Mouse (Mus musculus): Measurements from ENCODE around the gene Nudt4. TPM values are rescaled to one million over a fixed set of nuclear protein-coding genes. Genes with fewer than 3 reads are reported as not detected.
A peak's percentile ranks its signal among the peaks of the same experiment; 100 is the strongest.

Gene Nudt4
- total and polyA plus RNA-seq, 2 experiments = 37.2 to 91.5 TPM

- peaks cover 6% of the 10 kb centered on the region; the same call in 1 of the 2 replicates for H3K79me2 ChIP-seq (ENCODE audit: control insufficient read depth, insufficient read depth, low read length)
- H3K36me3 ChIP-seq (ENCODE audit: control insufficient read depth, insufficient read depth, low read length) = peaks cover 23% of the 10 kb centered on the region
- 95% methylated on average over 4 of the region's 4 CpGs for WGBS
- no peak for DNase-seq (ENCODE audit: extremely low read depth, low read depth, low spot score)
- no peak overlapping the region for H3K4me3 ChIP-seq (ENCODE audit: insufficient read depth, low read depth, low read length)
- no peak overlapping the region for H3K9ac ChIP-seq (ENCODE audit: low read depth, low read length)
- peaks cover 7% of the 10 kb centered on the region for H3K4me1 ChIP-seq (ENCODE audit: control insufficient read depth, insufficient read depth, low read length)
- TF ChIP-seq CTCF (IDR thresholded peaks at IDR 0.05; ENCODE audit: low read depth, low read length) = no peak
- no peak for TF ChIP-seq POLR2A (IDR thresholded peaks at IDR 0.05; ENCODE audit: extremely low read depth, insufficient read depth, low read length)
- H3K27me3 ChIP-seq (ENCODE audit: control insufficient read depth, insufficient read depth, low read length) = no peaks in the 10 kb centered on the region
- H3K27ac ChIP-seq (replicated peaks; ENCODE audit: insufficient read depth, low read depth, low read length) = no peak overlapping the region
Observed at GRCm38 (mm10) chr10:95542916-95543315, 21.0 kb downstream of the Nudt4 start.

DNA sequence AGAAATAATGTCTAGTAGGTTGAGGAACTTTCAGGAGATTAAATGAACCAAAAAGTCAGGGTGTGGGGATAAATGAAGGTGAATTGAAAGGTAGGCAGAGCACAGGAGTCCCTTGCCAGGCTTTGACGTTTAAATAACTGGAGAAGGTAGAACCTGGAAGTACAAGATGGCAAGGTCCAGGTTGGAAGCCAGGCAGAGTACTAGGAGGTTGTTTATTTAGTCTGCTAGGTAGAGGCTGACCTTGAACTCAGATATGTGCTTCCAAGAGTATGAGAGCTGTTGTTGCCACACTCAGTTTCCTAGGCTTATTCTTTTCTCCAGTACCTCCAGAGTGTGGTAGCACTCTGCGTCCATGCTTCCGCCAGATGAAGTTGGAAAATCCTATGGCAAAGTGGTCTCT lies 24.1 kb downstream of the Nudt4 start:
- Histone ChIP-seq H3K27ac (replicated peaks; ENCODE audit: insufficient read depth, low read depth, low read length) (no peak overlapping the region), H3K9ac (ENCODE audit: low read depth, low read length) (no peak overlapping the region), H3K4me1 (ENCODE audit: control insufficient read depth, insufficient read depth, low read length) (peaks cover 7% of the 10 kb centered on the region), H3K79me2 (ENCODE audit: control insufficient read depth, insufficient read depth, low read length) (peaks cover 8% of the 10 kb centered on the region; the same call in 1 of the 2 replicates), H3K4me3 (ENCODE audit: insufficient read depth, low read depth, low read length) (no peak overlapping the region), H3K36me3 (ENCODE audit: control insufficient read depth, insufficient read depth, low read length) (peaks cover 4% of the 10 kb centered on the region), H3K27me3 (ENCODE audit: control insufficient read depth, insufficient read depth, low read length) (no peaks in the 10 kb centered on the region)
- peak; percentile 77 for DNase-seq (ENCODE audit: extremely low read depth, low read depth, low spot score)
- TF ChIP-seq POLR2A (IDR thresholded peaks at IDR 0.05; ENCODE audit: extremely low read depth, insufficient read depth, low read length) = no peak
- TF ChIP-seq CTCF (IDR thresholded peaks at IDR 0.05; ENCODE audit: low read depth, low read length) = no peak
- WGBS = 68% methylated on average over 3 of the region's 3 CpGs

GRCm38 (mm10) chr10:95539260-95539659 lies 24.7 kb downstream of the Nudt4 start:
- DNase-seq (ENCODE audit: extremely low read depth, low read depth, low spot score) = no peak
- H3K27ac ChIP-seq (replicated peaks; ENCODE audit: insufficient read depth, low read depth, low read length) = no peak overlapping the region
- peaks cover 7% of the 10 kb centered on the region for H3K4me1 ChIP-seq (ENCODE audit: control insufficient read depth, insufficient read depth, low read length)
- no peaks in the 10 kb centered on the region for H3K27me3 ChIP-seq (ENCODE audit: control insufficient read depth, insufficient read depth, low read length)
- peaks cover 11% of the 10 kb centered on the region; the same call in 1 of the 2 replicates for H3K79me2 ChIP-seq (ENCODE audit: control insufficient read depth, insufficient read depth, low read length)
- H3K36me3 ChIP-seq (ENCODE audit: control insufficient read depth, insufficient read depth, low read length) = no peaks in the 10 kb centered on the region
- TF ChIP-seq POLR2A (IDR thresholded peaks at IDR 0.05; ENCODE audit: extremely low read depth, insufficient read depth, low read length) = no peak
- no peak for TF ChIP-seq CTCF (IDR thresholded peaks at IDR 0.05; ENCODE audit: low read depth, low read length)
- H3K4me3 ChIP-seq (ENCODE audit: insufficient read depth, low read depth, low read length) = no peak overlapping the region
- WGBS = 87% methylated on average over 3 of the region's 3 CpGs
- no peak overlapping the region for H3K9ac ChIP-seq (ENCODE audit: low read depth, low read length)

- Histone ChIP-seq H3K27ac (replicated peaks; ENCODE audit: insufficient read depth, low read depth, low read length) (no peak overlapping the region), H3K79me2 (ENCODE audit: control insufficient read depth, insufficient read depth, low read length) (peaks cover 25% of the 10 kb centered on the region; the same call in 1 of the 2 replicates), H3K4me1 (ENCODE audit: control insufficient read depth, insufficient read depth, low read length) (peaks cover 10% of the 10 kb centered on the region), H3K4me3 (ENCODE audit: insufficient read depth, low read depth, low read length) (no peak overlapping the region), H3K36me3 (ENCODE audit: control insufficient read depth, insufficient read depth, low read length) (no peaks in the 10 kb centered on the region), H3K9ac (ENCODE audit: low read depth, low read length) (no peak overlapping the region), H3K27me3 (ENCODE audit: control insufficient read depth, insufficient read depth, low read length) (no peaks in the 10 kb centered on the region)
- WGBS = 85% methylated on average over 6 of the region's 6 CpGs
- DNase-seq (ENCODE audit: extremely low read depth, low read depth, low spot score) = no peak
- no peak for TF ChIP-seq POLR2A (IDR thresholded peaks at IDR 0.05; ENCODE audit: extremely low read depth, insufficient read depth, low read length)
Observed at GRCm38 (mm10) chr10:95536222-95536541, 27.8 kb downstream of the Nudt4 start.

- TF ChIP-seq CTCF (IDR thresholded peaks at IDR 0.05; ENCODE audit: low read depth, low read length) = no peak
- TF ChIP-seq POLR2A (IDR thresholded peaks at IDR 0.05; ENCODE audit: extremely low read depth, insufficient read depth, low read length) = no peak
- Histone ChIP-seq H3K36me3 (ENCODE audit: control insufficient read depth, insufficient read depth, low read length) (no peaks in the 10 kb centered on the region), H3K27ac (replicated peaks; ENCODE audit: insufficient read depth, low read depth, low read length) (no peak overlapping the region), H3K9ac (ENCODE audit: low read depth, low read length) (no peak overlapping the region), H3K27me3 (ENCODE audit: control insufficient read depth, insufficient read depth, low read length) (no peaks in the 10 kb centered on the region), H3K4me1 (ENCODE audit: control insufficient read depth, insufficient read depth, low read length) (peaks cover 13% of the 10 kb centered on the region), H3K4me3 (ENCODE audit: insufficient read depth, low read depth, low read length) (no peak overlapping the region), H3K79me2 (ENCODE audit: control insufficient read depth, insufficient read depth, low read length) (peaks cover 28% of the 10 kb centered on the region; the same call in 1 of the 2 replicates)
- 88% methylated on average over 8 of the region's 8 CpGs for WGBS
- DNase-seq (ENCODE audit: extremely low read depth, low read depth, low spot score) = no peak
Observed at GRCm38 (mm10) chr10:95535399-95536221, 28.3 kb downstream of the Nudt4 start.

- no peak overlapping the region for H3K27ac ChIP-seq (replicated peaks; ENCODE audit: insufficient read depth, low read depth, low read length)
- no peaks in the 10 kb centered on the region for H3K27me3 ChIP-seq (ENCODE audit: control insufficient read depth, insufficient read depth, low read length)
- H3K79me2 ChIP-seq (ENCODE audit: control insufficient read depth, insufficient read depth, low read length) = peaks cover 37% of the 10 kb centered on the region
- no peak overlapping the region for H3K9ac ChIP-seq (ENCODE audit: low read depth, low read length)
- no peaks in the 10 kb centered on the region for H3K36me3 ChIP-seq (ENCODE audit: control insufficient read depth, insufficient read depth, low read length)
- WGBS = 32% methylated on average over 7 of the region's 7 CpGs
- peak; percentile 41 for DNase-seq (ENCODE audit: extremely low read depth, low read depth, low spot score)
- H3K4me1 ChIP-seq (ENCODE audit: control insufficient read depth, insufficient read depth, low read length) = peaks cover 17% of the 10 kb centered on the region
- no peak for TF ChIP-seq POLR2A (IDR thresholded peaks at IDR 0.05; ENCODE audit: extremely low read depth, insufficient read depth, low read length)
- no peak for TF ChIP-seq CTCF (IDR thresholded peaks at IDR 0.05; ENCODE audit: low read depth, low read length)
- H3K4me3 ChIP-seq (ENCODE audit: insufficient read depth, low read depth, low read length) = no peak overlapping the region
Observed at GRCm38 (mm10) chr10:95533382-95533781, 30.6 kb downstream of the Nudt4 start.
